In genomic region chr13:64033921-64034320, GRCm38 (mm10) we compare ENCODE assay signal across 24 mouse cellular contexts. TPM values are rescaled to one million over a fixed set of nuclear protein-coding genes. Genes with fewer than 3 reads are reported as not detected.
"Had no signal": no experiment of that assay in that cellular context is flagged by ENCODE, and none has a peak within 500 bp of the region (broad histone marks: within the 10 kb centered on the region; RNA-seq: fewer than 3 reads in every experiment).

No protein-coding gene starts in this region.

- H3K4me2 ChIP-seq: limb, embryonic 15.5 days; liver, embryonic 12.5 days; midbrain, embryonic 12.5 days; neural tube, embryonic 13.5 days; neural tube, embryonic 15.5 days; stomach, embryonic 15.5 days had no signal

- H3K9ac ChIP-seq: limb, embryonic 15.5 days; liver, embryonic 12.5 days; liver, embryonic 14.5 days; midbrain, embryonic 12.5 days; neural tube, embryonic 13.5 days; neural tube, embryonic 15.5 days; stomach, embryonic 15.5 days had no signal

- H3K4me3 ChIP-seq: limb, embryonic 15.5 days; liver, embryonic 12.5 days; midbrain, embryonic 10.5 days; midbrain, embryonic 12.5 days; myocyte; neural tube, embryonic 13.5 days; neural tube, embryonic 15.5 days; stomach, embryonic 15.5 days had no signal

- H3K4me1 ChIP-seq: neural tube, embryonic 13.5 days; neural tube, embryonic 15.5 days; stomach, embryonic 15.5 days had no signal

- H3K36me3 ChIP-seq: limb, embryonic 15.5 days; liver, embryonic 12.5 days; midbrain, embryonic 10.5 days; midbrain, embryonic 12.5 days; neural tube, embryonic 13.5 days; neural tube, embryonic 15.5 days; stomach, embryonic 15.5 days had no signal

- H3K27ac ChIP-seq: limb, embryonic 15.5 days; liver, embryonic 12.5 days; liver, embryonic 14.5 days; midbrain, embryonic 10.5 days; midbrain, embryonic 12.5 days; neural tube, embryonic 13.5 days; neural tube, embryonic 15.5 days; stomach, embryonic 15.5 days; stomach, postnatal 0 days had no signal

- DNase-seq: lung, postnatal 14 days; lung, postnatal 36 days; midbrain, embryonic 14.5 days; retina, postnatal 1 day; right cerebral cortex, adult 18-20 months; right cerebral cortex, postnatal 25 days; thymus, adult 2 months; thymus, postnatal 25 days; thymus, postnatal 4 days had no signal

- H3K9me3 ChIP-seq: limb, embryonic 15.5 days; liver, embryonic 12.5 days; midbrain, embryonic 10.5 days; midbrain, embryonic 12.5 days; neural tube, embryonic 13.5 days; neural tube, embryonic 15.5 days; stomach, embryonic 15.5 days had no signal

- ATAC-seq: liver, embryonic 12.5 days; midbrain, embryonic 16.5 days had no signal

- H3K27me3 ChIP-seq: liver, embryonic 12.5 days; stomach, embryonic 15.5 days had no signal

RNA-seq across cellular contexts. Expression of gene Hsd17b3, which starts 55.1 kb away (rescaled TPM):
- polyA plus RNA-seq: limb, embryonic 15.5 days; liver, embryonic 12.5 days; liver, embryonic 14.5 days; liver, embryonic 16.5 days; midbrain, embryonic 10.5 days; midbrain, embryonic 12.5 days; midbrain, embryonic 14.5 days; midbrain, embryonic 16.5 days; myocyte; neural tube, embryonic 11.5 days; neural tube, embryonic 13.5 days; neural tube, embryonic 15.5 days; spleen, adult 2 months; stomach, embryonic 15.5 days; stomach, postnatal 0 days; urinary bladder, adult 2 months had no signal
